Mouse (Mus musculus) kidney, adult 9 months (tissue): Measurements from ENCODE around the gene Olfr651.
"Not testable (repeated sequence)": the region's sequence is repeated elsewhere in the genome, so short reads cannot be mapped to it uniquely, and the experiment has no call there.

Experiments
- DNase-seq: peaks from one replicate; pipeline ENCODE4 v3.0.0; 2022

The Olfr651 gene

DNA sequence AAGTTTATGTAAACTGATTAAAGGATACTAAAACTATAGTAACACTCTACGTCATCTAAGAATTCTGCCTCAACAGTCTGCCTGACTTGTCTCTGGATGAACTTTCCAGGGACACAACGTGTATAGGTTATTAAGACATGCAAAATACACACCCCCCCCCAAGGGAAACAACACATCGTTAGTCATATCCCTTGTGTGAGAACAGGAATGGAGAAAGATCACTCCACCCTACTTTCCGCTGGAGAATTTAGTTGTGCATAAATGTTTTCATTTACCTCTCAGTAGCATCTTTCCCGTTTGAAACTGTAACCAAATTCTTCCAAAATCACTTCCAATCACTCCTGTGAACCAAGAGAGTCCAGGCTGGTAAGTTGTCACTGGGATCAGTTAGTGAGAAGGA lies at the start of gene Olfr651:
Gene Olfr651 (plus strand): TSS at position 301 of the 400 bp plus-strand sequence.
- no peak for DNase-seq

DNA sequence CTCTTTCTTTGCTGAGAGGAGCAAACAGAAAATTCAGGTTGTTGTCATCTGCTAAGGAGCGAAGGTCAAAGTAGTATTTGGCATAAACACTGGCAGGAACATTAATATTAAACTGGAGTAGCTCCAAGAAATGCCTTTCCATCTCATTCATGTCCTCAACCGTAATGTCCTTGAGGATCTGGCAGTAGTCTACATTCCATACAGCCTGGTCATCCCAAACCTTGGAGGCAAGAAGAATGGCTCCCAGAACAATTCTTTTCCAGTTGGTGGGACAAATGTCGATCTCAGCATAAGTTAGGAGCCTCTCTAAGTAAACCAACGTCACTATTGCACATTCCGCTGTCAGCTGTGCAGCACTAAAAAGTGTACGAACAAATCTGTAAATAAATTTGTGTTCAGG lies 48.7 kb upstream of the Olfr651 start:
- DNase-seq, result not testable (repeated sequence)

DNA sequence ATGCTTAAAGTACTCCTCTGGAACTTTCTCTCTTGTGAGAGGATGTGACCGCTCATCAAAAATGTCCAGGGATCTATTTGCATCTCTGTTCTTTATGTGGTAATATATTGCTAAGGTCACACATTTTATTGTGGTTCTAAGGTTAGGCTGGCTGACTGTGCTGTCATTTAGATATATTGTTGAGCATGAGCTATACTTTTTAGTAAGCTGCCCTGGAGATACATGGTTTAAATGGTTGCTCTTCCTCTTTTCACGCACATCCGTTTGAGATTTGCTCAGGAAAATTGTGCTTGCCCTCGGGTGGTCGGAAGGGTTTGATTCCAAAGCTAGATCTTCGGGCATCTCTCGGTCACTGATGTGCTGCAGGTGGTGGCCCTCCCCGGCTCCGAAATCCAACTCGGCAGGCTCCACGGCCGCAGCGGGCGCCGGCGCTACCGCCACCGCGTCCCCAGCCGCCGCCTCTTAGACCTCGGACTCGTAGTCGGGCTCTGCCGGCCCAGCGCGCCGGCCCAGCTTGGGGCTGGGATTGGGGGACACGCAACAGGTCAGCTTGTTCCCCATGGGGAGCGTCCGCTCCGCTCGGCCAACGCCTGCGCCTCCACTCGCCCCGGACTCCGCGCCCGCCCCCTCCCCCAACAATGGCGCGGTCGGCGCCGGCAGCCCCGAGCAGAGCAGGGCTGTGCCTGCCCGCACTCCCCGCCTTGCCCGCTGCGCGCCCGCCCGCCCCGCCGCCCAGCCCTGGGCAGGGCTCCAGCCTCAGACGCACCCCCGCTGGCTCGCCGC lies 48.2 kb upstream of the Olfr651 start:
- DNase-seq, result no peak

DNA sequence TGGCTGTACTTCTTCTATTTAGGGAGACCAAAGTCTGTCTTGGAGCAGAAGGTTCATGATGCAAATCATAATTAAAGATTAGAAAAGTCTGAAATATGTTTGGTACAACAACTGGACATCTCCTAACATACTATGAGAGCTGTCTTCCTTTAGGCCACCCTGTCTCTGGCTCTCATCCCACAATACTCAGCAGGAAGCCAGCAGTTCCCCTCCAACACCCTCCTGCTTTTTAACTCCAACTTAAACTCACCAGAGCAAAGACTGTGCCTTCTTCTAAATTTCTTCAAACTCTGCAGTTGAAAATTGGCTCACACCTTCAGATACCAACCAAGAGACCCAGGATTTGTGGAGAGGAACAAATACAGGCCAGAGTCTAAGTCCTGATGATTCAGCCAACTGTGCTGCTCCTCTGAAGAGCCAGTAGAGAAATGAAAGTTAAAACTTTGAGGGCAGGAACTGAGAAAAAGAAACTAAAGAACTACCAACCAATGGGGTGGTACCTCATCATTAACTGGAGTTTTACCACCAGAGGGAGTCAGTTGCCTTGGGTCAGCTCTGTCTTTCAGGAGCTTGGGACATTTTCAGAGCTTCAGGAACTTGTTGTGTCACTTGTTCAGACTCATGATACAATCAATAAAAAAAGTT lies 42.4 kb upstream of the Olfr651 start, which contains the start of gene Trim30d:
Gene Trim30d (minus strand): TSS at position 429 of the 645 bp plus-strand sequence.
- DNase-seq, result peak; percentile 12

DNA sequence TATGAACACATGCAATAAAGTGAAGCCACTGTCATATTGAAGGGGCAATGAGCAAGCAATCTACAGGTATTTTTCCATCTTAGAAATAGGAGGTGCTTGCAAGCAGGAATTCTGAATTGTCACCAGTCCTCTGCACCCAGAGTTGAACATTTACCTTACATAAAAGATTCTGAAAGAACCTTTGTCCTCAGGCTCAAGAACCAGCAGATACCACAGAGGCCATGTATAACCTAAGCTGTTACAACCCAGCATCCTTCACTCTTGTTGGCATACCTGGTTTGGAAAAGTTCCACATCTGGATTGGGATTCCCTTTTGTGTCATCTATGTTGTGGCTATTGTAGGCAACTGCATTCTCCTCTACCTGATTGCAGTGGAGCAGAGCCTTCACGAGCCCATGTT lies 2.8 kb downstream of the Olfr651 start:
- no peak for DNase-seq

DNA sequence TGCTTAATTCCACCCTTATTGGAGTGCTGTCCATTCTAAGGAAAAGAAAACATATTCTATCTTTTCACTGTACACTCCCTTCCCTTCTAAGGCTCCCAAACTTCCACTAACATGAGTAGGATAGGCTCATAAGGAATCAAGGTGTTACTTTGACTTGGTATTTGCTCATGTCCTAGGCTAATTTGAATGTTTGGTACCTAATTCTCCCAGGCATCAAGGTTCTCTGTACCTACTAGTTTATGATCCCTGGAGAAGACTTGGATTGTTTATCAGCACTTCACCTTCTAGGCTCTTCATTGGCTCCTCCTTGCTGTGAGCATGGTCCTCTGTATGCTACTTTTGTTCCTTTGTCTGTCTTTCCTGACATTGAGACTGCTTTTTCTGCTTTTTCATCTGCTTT lies 10.7 kb downstream of the Olfr651 start, which contains the start of gene Olfr652:
Gene Olfr652 (plus strand): TSS at position 301 of the 400 bp plus-strand sequence.
- DNase-seq, result no peak

DNA sequence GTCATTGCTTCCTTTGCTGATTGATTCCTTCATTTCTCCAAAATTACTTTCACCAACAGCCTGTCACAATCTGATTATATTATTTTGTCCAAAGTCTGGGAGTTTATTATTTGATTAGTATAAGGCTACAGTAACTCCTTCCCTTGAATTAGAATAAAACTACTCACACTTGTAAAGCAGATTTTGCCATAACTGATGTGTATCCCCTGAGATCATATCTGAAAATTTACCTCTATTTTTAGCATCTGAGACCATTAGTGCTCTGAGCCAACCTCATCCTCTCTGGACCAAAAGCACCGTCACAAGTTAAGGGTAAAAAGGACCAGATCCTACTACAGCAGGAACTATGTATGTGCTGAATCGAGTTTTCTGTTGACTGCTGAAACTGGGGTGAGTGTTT lies 27.1 kb downstream of the Olfr651 start, which contains the start of gene Olfr653:
Gene Olfr653 (plus strand): TSS at position 301 of the 400 bp plus-strand sequence.
- DNase-seq, result no peak

DNA sequence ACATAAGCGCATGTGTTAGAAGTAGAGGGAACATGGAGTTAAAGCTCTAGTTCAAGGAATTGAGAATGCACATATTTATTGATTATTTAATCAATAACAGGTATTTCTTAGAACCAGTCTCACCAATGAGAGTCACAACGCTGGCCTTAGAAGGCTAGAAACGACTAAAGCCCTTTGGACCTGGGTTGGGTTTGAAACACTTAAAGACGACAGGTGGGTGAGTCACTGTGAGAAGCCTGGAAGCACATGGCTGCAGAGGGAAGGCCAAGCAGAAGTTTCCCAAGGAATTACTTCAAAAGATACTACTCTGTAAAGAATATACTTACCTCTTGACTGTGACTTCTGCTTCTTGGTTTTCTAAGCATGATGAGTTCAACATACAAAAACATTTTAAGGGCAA lies 30.9 kb downstream of the Olfr651 start:
- DNase-seq, result no peak

DNA sequence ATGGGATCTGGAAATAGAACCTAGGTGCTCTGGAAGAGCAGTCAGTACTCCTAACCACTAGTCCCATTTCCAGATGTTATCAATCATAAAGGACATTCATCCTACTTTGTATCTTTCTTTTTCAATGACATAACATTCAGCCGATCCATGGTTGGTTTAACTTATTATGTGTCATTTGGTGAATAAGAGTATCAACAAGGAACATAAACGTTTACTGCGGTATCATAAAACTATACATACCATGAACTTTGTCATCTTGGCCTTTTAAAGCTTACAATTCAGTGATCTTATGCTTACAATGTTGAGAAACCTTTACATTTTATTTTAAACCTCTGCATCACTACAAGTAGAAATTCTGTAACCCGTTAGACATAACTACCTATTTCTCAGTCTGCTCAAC lies 31.5 kb downstream of the Olfr651 start:
- no peak for DNase-seq

DNA sequence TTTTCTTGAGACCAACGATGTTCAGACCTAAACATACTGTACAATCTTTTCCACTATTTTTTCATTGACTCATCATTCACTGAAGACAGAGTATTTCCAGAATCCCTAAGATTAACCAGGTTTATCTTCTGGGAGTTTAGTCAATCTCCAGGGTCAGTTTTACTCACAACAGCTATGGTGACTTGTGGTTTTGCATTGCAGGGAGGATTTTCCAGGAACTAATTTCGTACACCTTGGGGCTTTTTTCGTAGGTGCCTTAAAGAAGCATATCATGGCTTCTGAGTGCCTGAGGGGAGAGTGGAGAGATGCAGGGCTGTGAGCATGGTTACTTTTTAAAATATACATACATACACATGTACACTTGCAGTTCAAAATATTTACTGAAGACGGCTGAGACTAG lies 36.8 kb downstream of the Olfr651 start, which contains the start of gene Olfr654:
Gene Olfr654 (plus strand): TSS at position 301 of the 400 bp plus-strand sequence.
- DNase-seq, result no peak

DNA sequence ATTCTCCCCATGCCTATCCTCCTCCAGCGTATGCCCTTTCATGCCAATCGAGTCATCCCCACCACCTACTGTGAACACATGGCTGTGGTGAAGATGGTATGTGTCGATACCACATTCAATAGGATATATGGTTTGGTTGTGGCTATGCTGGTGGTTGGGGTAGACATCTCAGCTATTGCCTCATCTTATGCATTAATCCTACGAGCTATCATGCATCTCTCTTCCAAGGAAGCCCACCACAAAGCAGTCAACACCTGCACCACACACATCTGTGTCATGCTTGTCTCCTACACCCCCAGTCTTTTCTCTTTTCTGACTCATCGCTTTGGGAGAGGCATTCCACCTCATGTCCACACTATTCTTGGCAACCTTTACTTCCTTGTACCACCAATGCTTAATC lies 38.3 kb downstream of the Olfr651 start:
- DNase-seq, result no peak

DNA sequence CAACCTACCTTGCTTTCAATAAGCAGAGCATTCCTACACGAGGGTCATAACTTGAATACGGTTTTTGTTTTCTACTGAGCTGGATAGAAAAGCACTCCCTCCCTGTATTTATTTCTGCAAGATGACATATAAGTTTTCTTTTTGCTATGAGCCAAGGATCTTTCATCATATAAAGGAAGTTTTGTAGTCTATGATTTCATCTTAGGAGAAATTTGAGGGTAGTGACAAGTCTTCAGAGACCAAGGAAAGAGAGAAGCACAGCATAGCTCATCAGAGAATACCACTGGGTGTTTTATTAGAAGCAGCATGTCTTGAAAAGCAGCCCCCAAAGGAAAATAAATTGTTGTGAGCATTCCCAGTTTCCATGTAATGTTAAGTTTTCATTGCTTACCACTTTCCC lies 51.7 kb downstream of the Olfr651 start, which contains the start of gene Olfr655:
Gene Olfr655 (minus strand): TSS at position 101 of the 400 bp plus-strand sequence.
- no peak for DNase-seq

DNA sequence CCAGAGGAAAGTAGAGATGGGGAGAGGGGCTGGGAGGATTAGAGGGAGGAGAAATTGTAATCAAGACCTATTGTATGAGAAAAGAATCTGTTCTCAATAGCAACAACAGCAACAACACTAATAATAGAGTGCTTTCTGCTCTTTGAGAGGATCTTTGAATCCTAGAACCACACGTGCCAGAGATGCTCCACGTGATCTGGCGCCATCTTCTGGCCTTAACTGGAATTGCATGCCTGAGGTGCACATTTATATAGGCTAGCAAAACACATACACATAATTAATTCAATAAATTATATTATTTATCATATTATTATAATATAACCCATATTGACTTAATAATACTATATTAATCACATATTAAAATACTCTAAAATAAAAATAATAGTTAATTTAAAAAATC lies 53.2 kb downstream of the Olfr651 start:
- peak; percentile 50 for DNase-seq
